Mouse (Mus musculus) retina, adult 2 months (tissue): ENCODE data around the gene Secisbp2.

ENCODE experiments used
- DNase-seq: peaks from one replicate; pipeline ENCODE4 v3.0.0-alpha.2; 2012; ENCODE audit warnings: low read depth, low spot score

Secisbp2 gene

GRCm38 (mm10) chr13:51732097-51732664 lies 80.7 kb downstream of the Secisbp2 start:
- no peak for DNase-seq
